In the genomic region with DNA sequence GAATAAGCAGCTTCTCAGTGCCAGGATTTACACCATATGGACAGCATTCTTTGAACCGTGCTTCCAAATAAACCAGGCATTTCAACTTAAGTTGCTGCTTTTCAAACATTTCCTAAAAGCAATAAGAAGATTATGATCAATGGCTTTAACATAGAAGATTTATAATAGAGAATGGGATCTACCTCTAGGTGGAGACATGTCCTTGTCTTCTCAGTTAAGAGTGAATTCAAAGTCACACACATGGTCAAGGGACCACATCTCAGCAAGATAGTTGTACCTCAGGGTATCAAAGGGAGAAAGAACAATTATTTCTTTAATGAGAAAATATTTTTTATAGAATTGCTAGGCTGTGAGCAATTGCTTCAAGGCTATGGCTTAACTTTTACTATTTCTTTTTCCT, we compare ENCODE assay signal across 13 mouse cellular contexts.
"Had no signal": no experiment of that assay in that cellular context is flagged by ENCODE, and none has a peak within 500 bp of the region (broad histone marks: within the 10 kb centered on the region; RNA-seq: fewer than 3 reads in every experiment).

No protein-coding gene starts in this region.

- DNase-seq: kidney, adult 18-20 months; liver, embryonic 13.5 days; liver, postnatal 0 days; lung, postnatal 14 days; thymus, adult 2 months; thymus, postnatal 25 days had no signal

- H3K27ac ChIP-seq: intestine, embryonic 15.5 days; limb, embryonic 10.5 days; liver, embryonic 13.5 days; lung, embryonic 15.5 days; macrophage; midbrain, embryonic 12.5 days; neural tube, embryonic 12.5 days had no signal

- H3K4me1 ChIP-seq: intestine, embryonic 15.5 days; limb, embryonic 10.5 days; liver, embryonic 13.5 days; lung, embryonic 15.5 days; megakaryocyte, embryonic 14.5 days; midbrain, embryonic 12.5 days; neural tube, embryonic 12.5 days had no signal

- ATAC-seq: intestine, embryonic 15.5 days; liver, postnatal 0 days had no signal

- H3K4me2 ChIP-seq: intestine, embryonic 15.5 days; liver, embryonic 13.5 days; lung, embryonic 15.5 days; midbrain, embryonic 12.5 days; neural tube, embryonic 12.5 days had no signal

- H3K9ac ChIP-seq: intestine, embryonic 15.5 days; liver, embryonic 13.5 days; liver, postnatal 0 days; lung, embryonic 15.5 days; midbrain, embryonic 12.5 days; neural tube, embryonic 12.5 days had no signal

- H3K4me3 ChIP-seq: intestine, embryonic 15.5 days; limb, embryonic 10.5 days; liver, embryonic 13.5 days; lung, embryonic 15.5 days; megakaryocyte, embryonic 14.5 days; midbrain, embryonic 12.5 days; neural tube, embryonic 12.5 days had no signal

- H3K9me3 ChIP-seq: intestine, embryonic 15.5 days; limb, embryonic 10.5 days; liver, embryonic 13.5 days; lung, embryonic 15.5 days; midbrain, embryonic 12.5 days; neural tube, embryonic 12.5 days had no signal

- H3K27me3 ChIP-seq: intestine, embryonic 15.5 days; liver, embryonic 13.5 days; lung, embryonic 15.5 days; megakaryocyte, embryonic 14.5 days; midbrain, embryonic 12.5 days; neural tube, embryonic 12.5 days had no signal

- H3K36me3 ChIP-seq: intestine, embryonic 15.5 days; limb, embryonic 10.5 days; liver, embryonic 13.5 days; lung, embryonic 15.5 days; midbrain, embryonic 12.5 days; neural tube, embryonic 12.5 days had no signal
